ENCODE assay signal across 13 mouse cellular contexts in genomic region chr9:66680102-66680501, GRCm38 (mm10). TPM values are rescaled to one million over a fixed set of nuclear protein-coding genes. Genes with fewer than 3 reads are reported as not detected.
DNase-seq lines count a peak whose midpoint lies in the region; ATAC-seq lines count a peak whose summit lies in the region.
"Had no signal": no experiment of that assay in that cellular context is flagged by ENCODE, and none has a peak within 500 bp of the region (broad histone marks: within the 10 kb centered on the region; RNA-seq: fewer than 3 reads in every experiment).

No protein-coding gene starts in this region.

- peak; percentile 4 to 10 for DNase-seq in spleen, postnatal 36 days (ENCODE audit: low spot score in 2 of 2)
- no peak for DNase-seq in spleen, adult 18-20 months
- peak; percentile 77 for DNase-seq in naive thymus-derived CD4-positive, alpha-beta T cell, adult 2 months (ENCODE audit: low read depth)
- no peak for DNase-seq in forebrain, embryonic 10.5 days (ENCODE audit: extremely low spot score, low spot score)
- DNase-seq in c-Kit-positive CD71-positive TER-119-positive erythroid progenitor cells, embryonic 14.5 days (ENCODE audit: low spot score), result no peak
- no peak for DNase-seq in kidney, postnatal 36 days
- DNase-seq in layer of hippocampus, postnatal 10 days (ENCODE audit: low spot score in 2 of 2), result no peak
- DNase-seq: cerebellum, adult 11 months; embryo, embryonic 11 days; heart, adult 11 months; kidney, postnatal 25 days had no signal

- H3K9me3 ChIP-seq in forebrain, embryonic 10.5 days, result no peaks in the 10 kb centered on the region
- H3K9me3 ChIP-seq: limb, embryonic 15.5 days had no signal

- H3K27me3 ChIP-seq in forebrain, embryonic 10.5 days (ENCODE audit: poor library complexity, severe bottlenecking), result no peaks in the 10 kb centered on the region
- H3K27me3 ChIP-seq: limb, embryonic 15.5 days had no signal

- H3K4me3 ChIP-seq in forebrain, embryonic 10.5 days, result no peak overlapping the region
- H3K4me3 ChIP-seq: limb, embryonic 15.5 days had no signal

- H3K4me1 ChIP-seq in forebrain, embryonic 10.5 days, result peaks cover 6% of the 10 kb centered on the region
- H3K4me1 ChIP-seq: limb, embryonic 15.5 days had no signal

- peak; percentile 68 for ATAC-seq in inflammation-experienced regulatory T-cells, adult 6 months

- 73% methylated on average over 6 of the region's 6 CpGs for WGBS in forebrain, embryonic 10.5 days

- no peak overlapping the region for H3K27ac ChIP-seq in forebrain, embryonic 10.5 days
- H3K27ac ChIP-seq: limb, embryonic 15.5 days had no signal

- H3K36me3 ChIP-seq in forebrain, embryonic 10.5 days (replicated peaks), result no peaks in the 10 kb centered on the region
- H3K36me3 ChIP-seq: limb, embryonic 15.5 days had no signal

RNA-seq across cellular contexts. Expression of gene Car12, which starts 33.4 kb away (rescaled TPM):
- polyA plus RNA-seq in inflammation-experienced regulatory T-cells, adult 6 months (2017; shearing (Covaris generic)), result 10 to 100 TPM in 1 of 3 experiments, 1 to 10 TPM in 2; 2.9 to 10.2 (median 8.9) TPM
- 6.8 and 7.4 TPM in 2 replicates for polyA plus RNA-seq in forebrain, embryonic 10.5 days (2016; fragmentation: Nextera tagmentation; extraction: Ambion mirVana)
- total RNA-seq in layer of hippocampus, postnatal 10 days (2021), result 10 to 100 TPM; 26.1 to 30.4 TPM

Comparison
In these comparisons a context has a peak if more than half of its experiments do, and no peak if none do; other contexts are left out.
1. DNase-seq: peak in spleen, postnatal 36 days (2 of 2) and naive thymus-derived CD4-positive, alpha-beta T cell, adult 2 months (single experiment); none in spleen, adult 18-20 months (0 of 2), forebrain, embryonic 10.5 days (single experiment), c-Kit-positive CD71-positive TER-119-positive erythroid progenitor cells, embryonic 14.5 days (single experiment), kidney, postnatal 36 days (0 of 2) and layer of hippocampus, postnatal 10 days (0 of 2).